Mouse (Mus musculus) liver, postnatal 0 days (tissue): Measurements from ENCODE around the gene Hecw2. TPM values are rescaled to one million over a fixed set of nuclear protein-coding genes. Genes with fewer than 3 reads are reported as not detected.

ENCODE experiments used
- ATAC-seq: fragments of 200-750 bp; cut with Nextera tagmentation; 2 replicates; pipeline ENCODE4 v1.8.0; 2017; ENCODE audit warnings: mild to moderate bottlenecking, moderate library complexity
- DNase-seq: peaks from one replicate; pipeline ENCODE4 v3.0.0-alpha.2; 2016
- H3K27ac ChIP-seq: fragments of 300-500 bp; sonication (generic); 2 replicates; pipeline ENCODE4 v1.5.1; 2014; ENCODE audit warnings: antibody characterized with exemption, moderate library complexity, mild to moderate bottlenecking, low read depth
- H3K27me3 ChIP-seq: fragments of 300-500 bp; sonication (generic); 2 replicates; pipeline ENCODE4 v1.6.1; 2014; ENCODE audit warnings: low read length, control low read depth, mixed read lengths; ENCODE audit not compliant: insufficient read depth
- H3K36me3 ChIP-seq: fragments of 300-500 bp; sonication (generic); replicated peaks from 2 replicates; pipeline ENCODE4 v1.6.1; 2014; ENCODE audit warnings: mild to moderate bottlenecking, control low read depth, low read length, moderate library complexity, mixed read lengths; ENCODE audit not compliant: insufficient read depth
- H3K4me1 ChIP-seq: fragments of 300-500 bp; sonication (generic); 2 replicates; pipeline ENCODE4 v1.6.1; 2014; ENCODE audit warnings: antibody characterized with exemption, mild to moderate bottlenecking, control low read depth; ENCODE audit not compliant: insufficient read depth
- H3K4me2 ChIP-seq: fragments of 300-500 bp; sonication (generic); 2 replicates; pipeline ENCODE4 v1.6.1; 2014; ENCODE audit warnings: low read depth, mild to moderate bottlenecking, low read length, moderate library complexity, mixed read lengths
- H3K4me3 ChIP-seq: fragments of 300-500 bp; sonication (generic); 2 replicates; pipeline ENCODE4 v1.5.1; 2014; ENCODE audit warnings: low read depth, low read length
- H3K9ac ChIP-seq: fragments of 300-500 bp; sonication (generic); replicated peaks from 2 replicates; pipeline ENCODE4 v1.6.1; 2014; ENCODE audit warnings: mild to moderate bottlenecking, moderate library complexity
- H3K9me3 ChIP-seq: fragments of 300-500 bp; sonication (generic); 2 replicates; pipeline ENCODE4 v1.6.1; 2016; ENCODE audit warnings: mild to moderate bottlenecking, control low read depth, low read length, mixed read lengths
- CTCF ChIP-seq: sonication (generic); IDR thresholded peaks from 2 replicates; pipeline ENCODE4 v1.5.1; 2016; ENCODE audit warnings: antibody characterized with exemption, low read depth
- EP300 ChIP-seq: IDR thresholded peaks from 2 replicates; pipeline ENCODE4 v1.6.1; 2016; ENCODE audit warnings: antibody characterized with exemption, low read depth, mild to moderate bottlenecking
- WGBS: fragments of 180-500 bp; shearing (Covaris S2); extraction: QIAGEN DNeasy Blood & Tissue Kit; methylation state at CpG from one replicate; pipeline ENCODE4 v1.1.7; 2014; ENCODE audit not compliant: insufficient replicate concordance; 5-methylcytosine and 5-hydroxymethylcytosine counted together
- polyA plus RNA-seq: library from polyadenylated mRNA; unstranded; fragments of >200 nt; fragmentation: Nextera tagmentation; extraction: Ambion mirVana; gene quantifications from 2 replicates; pipeline ENCODE4 v1.2.1, GENCODE M21; 2015

The Hecw2 gene
- polyA plus RNA-seq, 1 experiment from 2014 or later, result 0.61 TPM

- H3K4me3 ChIP-seq, result no peak overlapping the region
- WGBS, result 83% methylated on average over 2 of the region's 2 CpGs
- no peaks in the 10 kb centered on the region for H3K9me3 ChIP-seq
- H3K27me3 ChIP-seq, result no peaks in the 10 kb centered on the region
- peaks cover 8% of the 10 kb centered on the region for H3K36me3 ChIP-seq
- DNase-seq (no peak), ATAC-seq (no peak)
- H3K27ac ChIP-seq, result no peak overlapping the region
- no peak overlapping the region for H3K9ac ChIP-seq
- no peak overlapping the region for H3K4me2 ChIP-seq
- TF ChIP-seq EP300 (no peak), CTCF (no peak)
- 0 out of 2 replicates have a peak, but pooled peaks cover 3% of the 10 kb centered on the region for H3K4me1 ChIP-seq
Measured at GRCm38 (mm10) chr1:53775545-53775944, 419.4 kb downstream of the Hecw2 start.

GRCm38 (mm10) chr1:53775036-53775435, 419.9 kb downstream of the Hecw2 start:
- no peak overlapping the region for H3K27ac ChIP-seq
- WGBS, result 61% methylated on average over 6 of the region's 6 CpGs
- peaks cover 11% of the 10 kb centered on the region for H3K36me3 ChIP-seq
- DNase-seq (no peak), ATAC-seq (no peak)
- no peak overlapping the region for H3K9ac ChIP-seq
- no peak overlapping the region for H3K4me3 ChIP-seq
- 0 out of 2 replicates have a peak, but pooled peaks cover 3% of the 10 kb centered on the region for H3K4me1 ChIP-seq
- H3K9me3 ChIP-seq, result no peaks in the 10 kb centered on the region
- H3K27me3 ChIP-seq, result no peaks in the 10 kb centered on the region
- TF ChIP-seq CTCF (no peak), EP300 (no peak)
- no peak overlapping the region for H3K4me2 ChIP-seq

GRCm38 (mm10) chr1:53774571-53774970, 420.4 kb downstream of the Hecw2 start:
- 64% methylated on average over 3 of the region's 3 CpGs for WGBS
- Histone ChIP-seq H3K4me3 (no peak overlapping the region), H3K36me3 (peaks cover 11% of the 10 kb centered on the region), H3K9ac (no peak overlapping the region), H3K4me1 (0 out of 2 replicates have a peak, but pooled peaks cover 3% of the 10 kb centered on the region), H3K9me3 (no peaks in the 10 kb centered on the region), H3K4me2 (0 out of 2 replicates have a peak overlapping the region, but pooled peaks have one; percentile 15), H3K27ac (no peak overlapping the region), H3K27me3 (no peaks in the 10 kb centered on the region)
- DNase-seq (no peak), ATAC-seq (no peak)
- TF ChIP-seq CTCF, result no peak
- TF ChIP-seq EP300, result no peak

- no peaks in the 10 kb centered on the region for H3K9me3 ChIP-seq
- H3K4me2 ChIP-seq, result no peak overlapping the region
- H3K27me3 ChIP-seq, result no peaks in the 10 kb centered on the region
- H3K36me3 ChIP-seq, result peaks cover 17% of the 10 kb centered on the region
- DNase-seq, result peak; percentile 64
- TF ChIP-seq EP300 (peak; percentile 59), CTCF (no peak)
- H3K4me1 ChIP-seq, result 0 out of 2 replicates have a peak, but pooled peaks cover 3% of the 10 kb centered on the region
- peak overlapping the region; percentile 67; the same call in 1 of the 2 replicates for H3K27ac ChIP-seq
- no peak overlapping the region for H3K4me3 ChIP-seq
- 31% methylated on average over 6 of the region's 6 CpGs for WGBS
- ATAC-seq, result peak; percentile 60
- no peak overlapping the region for H3K9ac ChIP-seq
Measured at GRCm38 (mm10) chr1:53773994-53774393, 421.0 kb downstream of the Hecw2 start.

DNA sequence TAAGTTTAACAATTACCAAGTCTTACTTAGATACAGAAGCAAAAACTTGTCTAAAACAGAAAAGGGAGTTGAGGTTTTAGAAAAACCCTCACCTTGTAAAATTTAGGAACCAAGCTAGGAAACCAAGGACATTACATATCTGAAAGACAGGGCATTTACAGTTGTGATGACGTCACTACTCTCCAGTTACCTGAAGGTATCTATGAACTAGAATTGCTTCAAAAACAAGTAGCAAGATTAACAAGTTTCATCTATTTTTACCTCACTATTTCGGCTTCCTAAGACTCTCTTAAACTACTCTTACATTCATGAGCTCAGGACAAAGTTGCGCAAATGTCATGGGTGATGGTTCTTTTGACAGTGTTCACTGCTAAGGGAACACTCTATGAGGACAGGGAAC, 422.0 kb downstream of the Hecw2 start:
- Histone ChIP-seq H3K27me3 (no peaks in the 10 kb centered on the region), H3K4me1 (0 out of 2 replicates have a peak, but pooled peaks cover 3% of the 10 kb centered on the region), H3K4me2 (no peak overlapping the region), H3K27ac (no peak overlapping the region; the same call in 1 of the 2 replicates), H3K4me3 (no peak overlapping the region), H3K9me3 (no peaks in the 10 kb centered on the region), H3K36me3 (peaks cover 19% of the 10 kb centered on the region), H3K9ac (no peak overlapping the region)
- 61% methylated on average over 3 of the region's 3 CpGs for WGBS
- DNase-seq (no peak), ATAC-seq (no peak)
- TF ChIP-seq EP300 (no peak), CTCF (no peak)

DNA sequence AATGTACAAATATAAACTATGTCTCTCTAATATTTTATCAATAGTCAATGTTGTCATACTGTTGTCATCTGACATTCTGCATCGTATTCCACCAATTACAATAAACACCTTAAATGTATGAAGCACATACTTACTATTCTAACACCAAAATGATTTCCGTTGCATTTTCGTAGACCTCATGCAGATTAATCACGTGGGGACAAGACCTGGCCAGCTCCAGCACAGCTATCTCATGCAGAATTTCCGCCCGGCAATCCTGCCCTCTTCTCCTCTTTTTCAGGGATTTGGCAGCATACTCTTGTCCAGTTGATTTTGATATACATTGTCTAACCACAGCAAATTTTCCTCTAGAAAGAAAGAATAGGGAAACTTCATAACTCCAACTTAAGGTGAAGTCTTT, 423.5 kb downstream of the Hecw2 start:
- Histone ChIP-seq H3K9ac (no peak overlapping the region), H3K27ac (no peak overlapping the region), H3K9me3 (no peaks in the 10 kb centered on the region), H3K4me2 (no peak overlapping the region), H3K36me3 (peaks cover 19% of the 10 kb centered on the region), H3K4me1 (0 out of 2 replicates have a peak, but pooled peaks cover 3% of the 10 kb centered on the region), H3K27me3 (no peaks in the 10 kb centered on the region), H3K4me3 (no peak overlapping the region)
- WGBS, result 92% methylated on average over 6 of the region's 6 CpGs
- TF ChIP-seq EP300, result no peak
- no peak for TF ChIP-seq CTCF
- no peak for ATAC-seq
- DNase-seq, result no peak

DNA sequence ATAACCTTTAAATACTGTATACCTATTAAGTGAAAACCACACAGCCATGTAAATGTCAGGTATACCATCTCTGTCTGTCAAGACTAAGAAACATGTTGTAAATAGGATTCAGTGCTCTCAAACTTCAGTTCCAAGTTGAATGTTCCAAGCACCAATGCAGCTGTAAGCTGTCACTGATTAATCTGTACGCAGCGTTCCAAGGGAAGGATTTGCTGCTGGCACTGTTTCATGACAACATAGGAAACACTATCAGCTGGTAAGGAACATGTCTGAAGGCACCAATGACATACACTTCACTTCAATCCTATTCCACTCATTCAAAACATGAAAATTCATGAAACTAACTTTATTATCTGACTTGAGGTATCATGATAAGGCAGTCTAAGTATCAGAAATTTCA, 428.9 kb downstream of the Hecw2 start:
- WGBS, result 89% methylated on average over 2 of the region's 2 CpGs
- no peaks in the 10 kb centered on the region for H3K4me1 ChIP-seq
- no peak overlapping the region for H3K27ac ChIP-seq
- H3K9ac ChIP-seq, result no peak overlapping the region
- no peaks in the 10 kb centered on the region for H3K9me3 ChIP-seq
- ATAC-seq (no peak), DNase-seq (no peak)
- no peak overlapping the region for H3K4me2 ChIP-seq
- H3K36me3 ChIP-seq, result peaks cover 56% of the 10 kb centered on the region
- no peak overlapping the region for H3K4me3 ChIP-seq
- no peak for TF ChIP-seq CTCF
- TF ChIP-seq EP300, result no peak
- no peaks in the 10 kb centered on the region for H3K27me3 ChIP-seq
